Mouse (Mus musculus) ES-Bruce4 (cell line): ENCODE data around the gene Prss30.

Source experiments
- CTCF ChIP-seq: IDR thresholded peaks from one replicate; pipeline ENCODE4 v1.8.1; 2011; ENCODE audit warnings: low read depth, low read length
- EP300 ChIP-seq: IDR thresholded peaks from 2 replicates; pipeline ENCODE4 v1.6.1; 2011; ENCODE audit warnings: low read depth, low read length; ENCODE audit not compliant: insufficient read depth

DNA sequence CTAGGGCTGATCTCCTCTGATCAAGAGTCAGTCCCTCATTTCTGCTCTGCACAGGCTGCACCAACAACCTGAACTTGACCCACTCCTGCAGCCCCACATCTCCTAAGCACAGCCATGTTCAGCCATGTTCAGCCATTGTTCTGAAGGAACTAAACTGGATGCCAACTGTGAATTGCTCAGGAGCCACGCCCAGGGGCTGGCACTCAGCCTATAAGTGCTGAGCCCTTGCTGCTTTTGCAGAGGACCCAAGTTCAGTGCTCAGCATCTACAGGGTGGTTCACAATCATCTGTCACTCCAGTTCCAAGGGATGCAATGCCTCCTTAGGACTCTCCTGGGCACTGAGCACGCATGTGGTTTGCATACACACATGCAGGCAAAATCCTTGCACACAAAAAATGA lies 32.6 kb upstream of the Prss30 start:
- no peak for TF ChIP-seq CTCF
- TF ChIP-seq EP300 = no peak
